Mouse (Mus musculus) hematopoietic stem cell, adult 5-6 weeks (primary cell): ENCODE measurements around the gene Acap2. TPM values are rescaled to one million over a fixed set of nuclear protein-coding genes. Genes with fewer than 3 reads are reported as not detected.

ENCODE experiments used
- ATAC-seq, 2 experiments: fragments of 125-278 bp in 1 of 2; replicated peaks in 1 of 2; 2 replicates each; pipeline ENCODE4 v1.8.0; 2016 to 2017; ENCODE audit warnings: inconsistent platforms in 2 of 2, mild to moderate bottlenecking in 2 of 2, moderate number of reproducible peaks in 2 of 2, low read depth in 1 of 2, moderate TSS enrichment in 1 of 2; ENCODE audit not compliant: low FRiP score in 2 of 2, poor library complexity in 2 of 2, severe bottlenecking in 2 of 2, insufficient read depth in 1 of 2, low TSS enrichment in 1 of 2
- total RNA-seq: library from RNA; stranded (forward); fragments of 172-1452, 232-1000 nt; gene quantifications from 2 replicates; pipeline ENCODE4 v1.2.3, GENCODE M21; 2017

Acap2 gene
- 44.5 and 62.5 TPM in 2 replicates for total RNA-seq

DNA sequence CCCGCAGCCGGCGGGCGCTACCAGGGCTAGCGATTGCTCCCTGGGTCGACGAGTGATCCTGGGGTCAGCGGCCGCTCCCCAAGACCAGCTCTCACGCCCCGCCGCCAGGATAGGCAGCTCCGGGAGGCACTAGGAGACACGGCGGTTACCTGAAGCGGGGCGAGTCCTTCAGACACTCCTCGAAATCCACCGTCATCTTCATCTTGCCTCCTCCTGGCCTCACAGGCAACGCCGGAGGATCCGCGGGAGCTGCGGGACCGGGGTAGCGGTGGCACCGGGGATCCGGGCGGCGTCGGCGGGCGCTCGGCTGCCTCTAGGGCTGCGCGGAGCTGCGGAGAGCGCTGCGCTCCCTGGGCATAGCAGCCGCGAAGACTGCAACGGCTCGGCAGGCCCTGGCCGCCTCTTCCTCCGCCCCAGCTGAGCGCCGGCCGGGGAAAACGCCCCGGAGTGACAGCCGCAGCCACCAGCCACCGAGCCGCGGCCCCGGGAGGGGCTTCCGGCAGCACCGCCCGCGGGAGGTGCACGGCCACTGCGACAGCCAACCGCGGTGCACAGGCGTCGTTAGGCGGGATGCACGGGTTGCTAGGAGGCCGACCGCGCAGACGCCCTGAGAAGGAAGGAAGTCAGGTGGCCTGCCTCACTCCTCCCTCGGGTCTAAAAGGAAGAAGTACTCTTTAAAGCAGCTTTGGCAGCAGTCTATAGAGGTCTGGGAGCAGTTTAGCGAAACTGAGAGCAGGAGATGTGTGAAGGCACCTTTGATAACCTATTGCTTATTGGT, at the start of gene Acap2:
TSS of gene Acap2 (minus strand) at position 456 of the 778 bp plus-strand sequence.
- ATAC-seq: peak; percentile 95 to 99

DNA sequence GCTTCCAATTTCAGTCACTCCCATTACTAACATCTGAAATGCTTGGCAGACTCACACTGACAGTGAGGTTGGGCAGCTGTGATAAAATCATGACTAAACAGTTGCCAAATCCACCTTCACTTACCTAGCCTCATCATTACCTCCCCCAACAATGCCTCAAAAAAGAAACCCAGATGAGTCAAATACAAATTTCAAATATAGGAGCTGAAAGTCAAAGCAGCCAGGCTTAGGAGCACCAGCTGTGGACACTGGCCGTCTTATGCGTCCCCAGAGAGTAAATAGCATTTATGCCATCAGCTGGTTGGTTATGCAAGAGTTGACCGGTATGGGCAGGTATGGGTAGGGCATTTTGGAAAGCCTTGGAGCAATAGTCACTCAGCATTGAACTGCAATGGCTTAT, 48.4 kb upstream of the Acap2 start:
- ATAC-seq: no peak

DNA sequence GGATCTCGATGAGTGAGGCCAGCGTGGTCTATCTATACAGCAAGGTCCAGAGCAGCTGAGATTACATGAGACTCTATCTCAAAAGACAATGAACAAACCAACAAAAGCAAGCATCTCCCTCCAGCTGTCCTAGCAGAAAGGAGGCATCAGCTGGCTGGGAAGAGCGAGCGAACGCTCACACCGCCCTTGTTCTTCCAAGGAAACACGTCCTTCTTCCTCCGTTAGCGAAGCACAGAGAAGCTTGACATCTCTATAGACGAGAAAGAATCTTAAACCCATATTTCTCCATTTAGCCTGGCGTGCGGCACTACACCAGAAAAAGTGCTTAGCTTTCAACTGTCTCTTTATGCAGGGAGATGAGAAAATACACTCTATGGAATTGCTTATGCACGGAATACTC, 47.7 kb upstream of the Acap2 start:
- no peak for ATAC-seq

DNA sequence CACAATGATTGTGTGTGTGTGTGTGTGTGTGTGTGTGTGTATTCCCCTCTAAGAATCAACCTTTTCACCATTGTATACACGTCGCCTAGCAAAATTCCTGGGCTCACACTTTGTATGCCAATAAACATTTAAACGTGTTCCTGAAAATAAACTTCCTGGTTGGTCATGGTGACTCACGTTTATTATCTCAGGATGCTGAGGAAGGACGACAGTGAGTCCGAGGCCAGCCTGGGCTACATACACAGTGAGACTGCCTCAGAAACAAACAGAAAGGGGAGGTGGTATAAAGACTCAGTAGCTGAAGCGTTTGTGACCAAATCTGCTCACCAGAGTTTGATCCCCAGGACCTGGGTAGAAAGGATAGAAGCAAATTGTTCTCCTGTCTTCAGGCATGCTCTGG, 46.4 kb upstream of the Acap2 start:
- no peak for ATAC-seq

DNA sequence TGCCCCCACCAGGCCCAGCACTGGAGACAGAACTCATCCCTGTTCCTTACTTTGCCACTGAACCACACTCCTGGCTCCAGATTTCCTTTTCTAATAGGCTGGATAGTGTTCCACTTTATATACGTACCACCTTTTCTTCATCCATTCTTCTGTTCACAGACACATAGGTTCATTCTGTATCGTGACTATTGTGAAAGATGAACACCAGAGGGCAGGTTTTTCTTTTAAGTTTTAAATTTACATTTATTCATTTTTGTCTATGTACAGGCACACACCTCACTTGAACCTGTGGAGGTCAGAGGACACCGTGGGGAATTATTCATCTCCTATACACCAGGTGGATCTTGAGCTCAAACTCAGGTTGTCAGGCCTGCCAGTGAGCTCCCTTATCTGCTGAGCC, 43.0 kb upstream of the Acap2 start:
- no peak for ATAC-seq

DNA sequence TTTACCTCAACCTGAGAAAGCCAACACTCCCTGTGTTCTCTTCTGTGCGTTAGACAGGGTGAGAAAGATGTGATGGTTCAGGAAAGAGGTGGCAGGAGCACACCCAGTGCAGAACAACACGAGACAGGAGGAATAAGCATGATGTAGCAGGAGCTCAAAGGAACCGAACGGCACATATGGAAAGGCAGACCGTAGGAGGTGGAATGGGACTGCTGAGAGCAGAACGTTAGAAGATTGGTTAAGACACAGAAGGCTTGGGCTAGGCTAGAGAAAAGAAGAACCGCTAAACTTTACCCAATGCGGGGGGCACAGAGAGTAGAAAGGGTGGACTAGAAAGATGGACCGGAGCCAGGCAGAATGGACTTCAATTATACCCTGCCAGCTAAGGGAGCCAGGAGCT, 40.4 kb upstream of the Acap2 start:
- ATAC-seq: no peak

DNA sequence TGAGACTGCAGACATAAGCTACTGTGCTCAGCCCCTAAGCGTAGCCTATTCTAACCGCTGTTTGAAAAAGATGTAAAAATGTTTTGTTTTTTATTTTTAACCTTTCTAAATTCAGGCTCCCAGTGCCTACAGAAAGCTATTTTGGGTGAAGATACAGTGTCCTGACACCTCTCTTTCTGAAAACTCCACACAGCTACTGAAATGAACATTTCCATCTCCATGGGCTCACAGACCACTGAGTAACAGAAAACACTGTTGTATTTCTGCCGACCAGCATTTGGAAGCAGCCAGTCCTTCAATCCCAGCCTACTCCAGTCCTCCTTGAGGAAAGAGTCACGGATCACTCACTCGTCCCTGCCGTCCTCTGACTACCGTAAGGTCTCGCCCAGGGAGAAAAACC, 39.5 kb upstream of the Acap2 start:
- ATAC-seq: no peak

DNA sequence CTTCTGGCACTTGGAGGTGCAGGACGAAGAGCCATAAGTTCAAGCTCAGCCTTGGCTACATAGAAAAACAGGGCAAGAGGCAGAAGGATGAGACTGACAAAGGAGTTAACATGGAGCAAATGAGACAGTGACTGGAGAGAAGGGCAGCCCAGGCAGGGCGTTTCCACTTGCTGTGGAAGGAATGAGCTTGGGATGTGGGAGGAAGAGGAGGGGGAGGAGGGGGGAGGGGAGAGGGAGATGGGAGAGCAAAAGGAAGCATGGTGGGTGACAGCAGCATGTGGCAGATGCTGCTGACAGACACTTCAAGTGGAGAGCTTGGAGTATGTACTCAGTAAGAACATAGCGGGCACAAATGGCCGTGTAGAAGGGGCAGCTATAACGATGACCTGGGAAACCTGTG, 37.2 kb upstream of the Acap2 start:
- ATAC-seq: no peak

DNA sequence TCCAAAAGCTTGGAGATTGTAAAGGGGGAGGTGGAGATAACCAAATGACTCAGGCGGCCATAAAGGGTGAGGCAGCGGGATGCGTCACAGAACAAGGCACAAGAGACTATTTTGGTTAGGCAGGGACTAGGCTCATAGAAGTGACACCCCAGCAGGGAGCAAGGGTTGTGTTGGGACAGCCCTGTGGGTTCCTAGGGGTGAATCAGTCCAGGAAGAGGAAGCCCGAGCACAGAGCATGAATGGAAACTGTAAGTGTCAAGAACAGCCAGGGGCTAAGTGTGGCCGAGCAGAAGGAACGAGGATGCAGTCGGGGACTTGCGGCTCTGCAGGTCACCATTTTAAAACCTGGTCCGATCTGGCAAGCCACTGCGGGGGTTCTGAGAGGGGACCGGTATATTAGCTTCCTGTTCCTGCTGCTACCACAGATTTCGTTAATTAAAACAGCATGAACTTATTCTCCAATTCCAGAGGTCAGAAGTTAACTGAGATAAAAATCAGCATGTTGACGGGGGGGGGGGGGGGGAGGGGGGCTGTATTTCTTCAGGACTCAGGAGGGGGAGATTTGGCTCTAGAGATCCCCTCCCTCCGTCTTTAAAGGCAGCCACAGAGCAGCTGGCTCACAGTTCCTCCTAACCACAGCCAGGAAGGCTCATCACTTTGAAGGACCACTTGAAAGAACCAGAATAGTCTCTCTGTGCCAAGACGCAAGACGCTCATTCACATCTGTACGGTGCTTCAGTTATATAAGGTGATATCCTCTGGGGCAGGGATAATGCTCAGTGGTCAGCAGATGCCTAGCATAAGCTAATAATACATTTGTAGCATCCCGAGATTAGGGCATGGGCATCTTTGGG, 34.6 kb upstream of the Acap2 start:
- ATAC-seq: peak; percentile 63

DNA sequence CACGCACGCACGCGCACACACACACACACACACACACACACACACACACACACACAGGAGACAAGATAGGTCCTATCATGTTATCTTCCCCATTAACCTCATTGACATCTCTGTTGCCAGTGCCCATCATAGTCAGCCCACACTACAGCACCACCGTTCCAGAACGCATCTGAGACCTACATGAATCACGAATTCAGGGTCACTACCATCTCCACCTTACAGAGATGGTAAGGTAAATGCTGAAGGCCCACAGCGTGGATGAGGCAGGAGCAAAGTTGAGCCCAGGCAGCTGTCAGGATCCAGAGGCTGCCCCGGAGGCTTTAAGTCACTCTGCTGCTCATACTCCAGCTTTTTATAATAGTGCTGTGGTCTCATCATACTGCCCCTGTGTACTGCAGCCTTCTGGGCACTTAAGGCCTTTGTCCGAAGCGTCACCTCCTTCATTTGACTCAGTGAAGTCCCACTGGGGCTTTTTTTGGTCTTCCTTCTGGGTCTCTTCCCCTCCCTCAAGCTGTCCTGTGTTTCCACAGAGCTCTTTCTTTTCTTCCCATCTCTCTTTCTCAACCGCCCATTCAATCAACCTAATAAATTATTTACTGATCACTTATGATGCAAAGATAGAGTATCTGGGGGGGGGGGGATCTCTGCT, 33.9 kb upstream of the Acap2 start:
- no peak for ATAC-seq

DNA sequence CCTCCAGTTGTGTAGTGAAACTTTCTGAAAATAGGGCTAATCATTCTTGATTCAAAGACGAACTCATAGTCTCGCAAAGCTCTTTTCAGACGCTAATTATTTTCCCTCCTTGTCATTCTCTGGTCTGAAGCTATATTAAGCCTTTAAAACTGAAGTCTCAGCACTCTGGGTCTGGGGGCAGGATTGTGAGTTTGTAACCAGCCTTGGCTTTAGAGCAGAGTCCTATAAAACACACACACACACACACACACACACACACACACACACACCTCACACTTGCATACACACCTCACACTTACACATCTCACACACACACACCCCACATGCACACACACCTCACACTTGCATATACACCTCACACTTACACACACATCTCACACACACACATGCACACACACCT, 33.3 kb upstream of the Acap2 start:
- no peak for ATAC-seq

DNA sequence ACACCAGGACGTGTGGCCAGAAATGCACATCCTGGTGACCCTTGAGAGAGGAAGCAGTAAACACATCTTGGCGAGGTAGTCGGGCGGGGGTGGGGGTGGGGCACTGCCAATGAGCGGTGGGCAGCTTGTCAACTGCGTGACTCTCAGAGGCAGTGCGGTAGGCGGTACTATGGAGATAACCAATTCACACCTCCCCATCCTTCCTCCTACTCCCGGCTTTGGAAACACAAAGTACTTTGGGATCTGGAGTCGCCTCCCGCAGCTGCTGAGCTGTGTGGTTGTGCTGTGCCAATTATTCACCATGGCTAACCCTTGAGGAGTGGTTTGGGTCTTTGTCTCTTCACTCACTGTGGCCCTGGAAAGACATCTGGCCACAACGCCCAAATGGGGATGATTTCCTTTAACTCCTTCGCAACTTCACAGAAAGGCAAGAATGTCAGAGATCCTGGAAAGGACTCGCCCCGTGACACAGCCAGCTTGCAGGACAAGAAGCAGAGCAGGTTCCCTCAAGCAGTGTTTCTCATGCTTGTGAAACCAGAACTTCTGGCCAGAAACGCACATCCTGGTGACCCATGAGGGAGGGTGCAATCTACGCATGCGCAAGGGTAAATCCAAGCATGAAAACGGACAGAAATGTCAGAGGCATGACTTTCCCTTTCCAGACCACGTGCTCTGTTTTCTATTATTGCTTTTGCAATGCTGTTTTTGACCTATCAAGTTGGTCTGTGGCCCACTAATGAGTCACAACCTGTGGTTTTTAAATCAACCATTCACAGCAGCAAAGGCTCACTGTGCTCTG, 32.7 kb upstream of the Acap2 start:
- peak; percentile 60 to 70 for ATAC-seq

DNA sequence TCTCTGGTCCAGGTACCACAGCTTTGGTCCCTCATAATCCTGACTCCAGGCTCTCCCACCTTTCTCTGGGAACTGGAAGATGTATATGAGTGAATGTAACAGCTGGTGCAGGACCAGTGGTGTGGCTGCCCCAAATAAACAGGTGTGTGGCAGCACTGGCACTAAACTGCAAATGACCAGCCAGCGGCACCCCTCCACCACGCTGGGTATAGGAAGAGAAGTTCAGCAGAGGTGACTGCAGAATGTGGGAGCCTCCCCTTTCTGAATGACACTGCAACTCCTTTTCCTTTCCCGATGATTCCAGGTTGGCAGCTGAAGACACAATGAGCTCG, 32.1 kb upstream of the Acap2 start:
- 0 out of 4 replicates have a peak, but pooled peaks of 1 of the 2 experiments have one; percentile 4 for ATAC-seq

DNA sequence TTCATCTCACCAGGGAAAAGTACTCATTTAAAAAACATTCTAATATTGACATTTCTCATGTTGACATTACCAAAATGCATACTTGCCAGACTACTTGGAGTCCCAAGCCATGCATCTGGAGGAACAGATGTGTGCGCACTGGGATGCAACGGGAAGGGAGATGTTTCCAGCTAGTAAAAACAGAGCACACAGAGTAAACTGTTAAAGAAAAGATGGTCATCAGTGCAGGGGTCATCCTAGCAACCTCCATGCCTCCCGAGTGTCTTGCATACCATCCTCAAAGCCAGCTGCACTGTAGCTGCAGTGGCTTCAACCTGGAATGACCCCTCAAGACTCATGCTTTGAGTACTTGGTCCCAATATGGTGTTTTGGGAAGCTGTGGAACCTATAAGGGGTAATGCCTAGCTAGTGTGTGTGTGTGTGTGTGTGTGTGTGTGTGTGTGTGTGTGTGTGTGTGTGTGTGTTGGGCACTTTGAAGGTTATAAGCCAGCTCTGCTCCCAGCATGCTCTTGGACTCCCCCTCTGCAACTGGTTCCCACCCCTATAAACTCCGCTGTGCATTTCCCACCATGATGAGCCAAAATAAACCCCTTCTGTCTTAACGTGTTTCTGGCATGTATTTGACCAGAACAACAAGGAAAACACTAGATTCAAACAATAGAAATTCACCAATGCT, 31.6 kb upstream of the Acap2 start:
- ATAC-seq: no peak

DNA sequence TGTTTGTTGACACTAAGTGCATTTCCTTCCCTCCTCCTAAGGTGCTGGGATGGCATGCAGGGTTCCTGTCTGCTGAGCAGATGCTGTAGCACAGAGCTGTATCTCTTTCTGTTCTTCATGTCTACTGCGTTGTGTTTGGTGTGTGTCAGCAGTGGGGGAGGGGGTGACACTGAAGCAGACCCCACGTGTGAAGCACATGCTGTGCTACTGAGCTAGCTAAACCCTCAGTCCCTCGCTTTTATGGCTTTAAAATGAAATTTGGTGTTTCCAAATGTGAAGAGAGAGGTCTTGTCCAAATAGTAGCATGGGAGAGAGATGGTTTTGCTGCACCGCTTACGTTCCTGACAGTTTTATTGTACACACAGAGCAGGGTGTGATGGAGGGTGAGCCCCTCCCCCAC, 30.5 kb upstream of the Acap2 start:
- ATAC-seq: no peak

DNA sequence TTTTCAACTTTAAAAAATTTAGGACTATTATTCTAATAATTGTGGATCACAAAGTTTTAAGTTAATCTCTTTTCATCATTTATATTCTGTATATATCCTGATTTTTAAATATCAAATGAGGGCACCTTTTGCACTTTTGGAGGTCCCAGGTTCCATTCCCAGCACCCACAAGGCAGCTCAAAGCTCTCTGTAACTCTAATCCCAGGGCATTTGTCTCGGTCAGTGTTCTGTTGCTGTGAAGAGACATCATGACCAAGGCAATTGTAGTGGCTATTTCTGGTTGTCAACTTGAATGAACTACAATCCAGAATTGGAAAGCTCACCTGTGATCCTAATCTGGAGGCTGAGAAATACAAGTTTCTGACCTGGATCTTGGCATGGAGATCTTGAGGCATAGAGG, 26.7 kb upstream of the Acap2 start:
- no peak for ATAC-seq

DNA sequence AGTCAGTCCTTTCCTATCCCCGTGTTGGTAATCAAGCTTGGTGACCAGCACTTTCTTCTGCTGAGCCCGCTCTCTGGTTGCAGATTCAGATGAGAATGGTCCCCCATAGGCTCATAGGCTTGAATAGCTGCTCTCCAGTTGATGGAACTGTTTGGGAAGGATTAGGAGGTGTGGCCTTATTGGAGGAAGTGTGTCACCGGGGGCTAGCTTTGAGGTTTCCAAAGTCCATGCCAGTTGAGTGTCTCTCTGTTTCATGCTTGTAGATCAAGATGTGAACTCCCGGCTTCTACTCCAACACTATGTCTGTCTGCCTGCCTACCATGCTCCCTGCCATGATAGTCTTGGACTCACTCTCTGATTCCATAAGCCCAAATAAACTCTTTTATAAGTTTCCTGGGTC, 14.2 kb upstream of the Acap2 start:
- ATAC-seq: no peak
